Mouse (Mus musculus) hindbrain, embryonic 12.5 days (tissue): ENCODE results near the gene Ube3a. TPM values are rescaled to one million over a fixed set of nuclear protein-coding genes. Genes with fewer than 3 reads are reported as not detected.

Source experiments
- ATAC-seq: fragments of 200-750 bp; cut with Nextera tagmentation; 2 replicates; pipeline ENCODE4 v1.8.0; 2017; ENCODE audit warnings: moderate TSS enrichment; ENCODE audit not compliant: low FRiP score
- H3K27ac ChIP-seq: fragments of 300-500 bp; sonication (generic); 2 replicates; pipeline ENCODE4 v1.5.1; 2016; ENCODE audit warnings: mild to moderate bottlenecking
- H3K27me3 ChIP-seq: fragments of 300-500 bp; sonication (generic); 2 replicates; pipeline ENCODE4 v1.6.1; 2016; ENCODE audit warnings: mild to moderate bottlenecking
- H3K36me3 ChIP-seq: fragments of 300-500 bp; sonication (generic); 2 replicates; pipeline ENCODE4 v1.6.1; 2016; ENCODE audit warnings: mild to moderate bottlenecking
- H3K4me1 ChIP-seq: fragments of 300-500 bp; sonication (generic); 2 replicates; pipeline ENCODE4 v1.6.1; 2016
- H3K4me2 ChIP-seq: fragments of 300-500 bp; sonication (generic); replicated peaks from 2 replicates; pipeline ENCODE4 v1.6.1; 2016; ENCODE audit warnings: mild to moderate bottlenecking
- H3K4me3 ChIP-seq: fragments of 300-500 bp; sonication (generic); 2 replicates; pipeline ENCODE4 v1.5.1; 2016; ENCODE audit warnings: mild to moderate bottlenecking
- H3K9ac ChIP-seq: fragments of 300-500 bp; sonication (generic); 2 replicates; pipeline ENCODE4 v1.6.1; 2016; ENCODE audit warnings: mild to moderate bottlenecking, moderate library complexity
- H3K9me3 ChIP-seq: fragments of 300-500 bp; sonication (generic); replicated peaks from 2 replicates; pipeline ENCODE4 v1.6.1; 2016; ENCODE audit warnings: mild to moderate bottlenecking
- WGBS: fragments of 180-500 bp; shearing (Covaris S2); methylation state at CpG from one replicate; pipeline ENCODE4 v1.1.7; 2016; 5-methylcytosine and 5-hydroxymethylcytosine counted together
- polyA plus RNA-seq: library from polyadenylated mRNA; unstranded; fragments of >200 nt; fragmentation: Nextera tagmentation; extraction: Ambion mirVana; gene quantifications from 2 replicates; pipeline ENCODE4 v1.2.1, GENCODE M21; 2016

Gene Ube3a
- polyA plus RNA-seq, 1 experiment from 2014 or later: 190 TPM

DNA sequence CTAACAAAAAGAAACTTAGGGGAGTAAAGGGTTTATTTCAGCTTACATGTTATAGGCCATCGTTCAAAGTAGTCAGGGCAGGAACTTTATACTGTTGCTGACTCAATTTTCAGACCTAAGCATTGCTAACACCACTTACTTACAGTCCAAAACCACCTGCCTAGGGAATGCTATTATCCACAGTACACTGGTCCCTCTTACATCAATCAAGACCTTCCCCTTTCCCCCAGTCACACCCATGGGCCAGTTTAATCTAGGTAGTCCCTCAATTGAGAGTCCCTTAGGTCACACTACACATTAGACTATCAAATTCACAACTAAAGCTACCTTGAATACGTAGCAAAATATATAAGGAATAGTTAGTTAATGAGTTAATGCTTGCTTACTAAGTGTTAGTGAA lies 24.8 kb downstream of the Ube3a start:
- ATAC-seq: no peak
- H3K9ac ChIP-seq: no peak overlapping the region
- H3K36me3 ChIP-seq: peaks cover 25% of the 10 kb centered on the region
- H3K4me1 ChIP-seq: no peaks in the 10 kb centered on the region
- no peak overlapping the region for H3K27ac ChIP-seq
- 96% methylated on average over 2 of the region's 2 CpGs for WGBS
- no peak overlapping the region for H3K4me2 ChIP-seq
- H3K27me3 ChIP-seq: no peaks in the 10 kb centered on the region
- H3K9me3 ChIP-seq: no peaks in the 10 kb centered on the region
- no peak overlapping the region for H3K4me3 ChIP-seq

DNA sequence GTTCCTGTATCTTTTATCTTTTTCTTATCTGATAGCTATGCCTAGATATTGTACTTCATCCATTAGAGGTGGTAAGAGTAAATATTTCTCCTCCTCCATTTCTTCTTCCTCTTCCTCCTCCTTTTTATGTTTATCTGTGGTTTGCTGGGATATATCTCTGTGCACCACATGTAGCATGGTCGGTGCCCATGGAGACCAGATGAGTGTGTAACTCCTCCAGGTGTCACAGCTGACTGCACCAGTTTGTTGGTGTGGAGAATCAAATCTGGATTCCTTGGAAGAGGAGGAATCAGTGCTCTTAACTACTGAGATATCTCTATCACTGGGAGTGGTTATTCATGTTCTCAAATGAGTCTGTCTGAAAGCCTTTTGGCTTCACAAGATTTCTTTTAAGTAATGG lies 37.0 kb downstream of the Ube3a start:
- Histone ChIP-seq H3K27ac (no peak overlapping the region), H3K9ac (no peak overlapping the region), H3K4me1 (no peaks in the 10 kb centered on the region), H3K9me3 (no peaks in the 10 kb centered on the region), H3K4me3 (no peak overlapping the region), H3K36me3 (no peaks in the 10 kb centered on the region), H3K4me2 (no peak overlapping the region), H3K27me3 (no peaks in the 10 kb centered on the region)
- no peak for ATAC-seq
- WGBS: 100% methylated on average over 1 of the region's 1 CpGs

DNA sequence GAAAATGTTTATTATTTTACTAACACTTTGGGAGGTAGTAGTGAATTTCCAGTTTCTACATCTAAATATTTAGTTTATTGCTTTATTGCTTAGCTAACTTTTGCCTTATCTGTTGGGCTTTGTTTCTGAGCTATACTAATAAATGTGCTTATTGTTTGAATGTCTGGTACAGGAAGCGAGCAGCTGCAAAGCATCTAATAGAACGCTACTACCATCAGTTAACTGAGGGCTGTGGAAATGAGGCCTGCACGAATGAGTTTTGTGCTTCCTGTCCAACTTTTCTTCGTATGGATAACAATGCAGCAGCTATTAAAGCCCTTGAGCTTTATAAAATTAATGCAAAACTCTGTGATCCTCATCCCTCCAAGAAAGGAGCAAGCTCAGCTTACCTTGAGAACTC lies 43.2 kb downstream of the Ube3a start:
- WGBS: 86% methylated on average over 4 of the region's 4 CpGs
- Histone ChIP-seq H3K9ac (no peak overlapping the region), H3K4me2 (no peak overlapping the region), H3K27me3 (no peaks in the 10 kb centered on the region), H3K36me3 (peaks cover 10% of the 10 kb centered on the region; the same call in 1 of the 2 replicates), H3K4me1 (no peaks in the 10 kb centered on the region), H3K27ac (no peak overlapping the region), H3K9me3 (no peaks in the 10 kb centered on the region), H3K4me3 (no peak overlapping the region)
- ATAC-seq: no peak

DNA sequence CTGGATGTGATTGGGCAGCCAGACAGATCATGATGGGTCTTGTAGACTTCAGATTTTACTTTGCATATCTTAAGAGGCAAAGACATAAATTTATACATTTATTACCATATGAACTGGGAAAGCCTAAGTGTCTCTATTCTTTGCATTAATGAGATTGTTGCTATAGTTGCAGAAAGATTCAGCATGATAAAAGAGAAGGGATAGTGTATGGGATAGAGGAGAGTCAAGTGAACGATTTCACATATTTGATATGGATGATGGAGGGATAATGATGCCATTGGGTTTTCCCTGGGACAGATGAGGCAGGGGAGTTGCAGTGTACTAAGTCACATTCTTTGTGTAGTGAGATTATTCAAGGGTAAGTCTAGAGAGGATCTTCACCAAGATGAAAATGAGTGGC lies 84.0 kb downstream of the Ube3a start:
- H3K27ac ChIP-seq: no peak overlapping the region
- WGBS: 83% methylated on average over 1 of the region's 1 CpGs
- H3K9ac ChIP-seq: no peak overlapping the region
- H3K9me3 ChIP-seq: no peaks in the 10 kb centered on the region
- H3K4me3 ChIP-seq: no peak overlapping the region
- ATAC-seq: no peak
- H3K36me3 ChIP-seq: peaks cover 3% of the 10 kb centered on the region; the same call in 1 of the 2 replicates
- H3K4me1 ChIP-seq: no peaks in the 10 kb centered on the region
- no peaks in the 10 kb centered on the region for H3K27me3 ChIP-seq
- H3K4me2 ChIP-seq: no peak overlapping the region

DNA sequence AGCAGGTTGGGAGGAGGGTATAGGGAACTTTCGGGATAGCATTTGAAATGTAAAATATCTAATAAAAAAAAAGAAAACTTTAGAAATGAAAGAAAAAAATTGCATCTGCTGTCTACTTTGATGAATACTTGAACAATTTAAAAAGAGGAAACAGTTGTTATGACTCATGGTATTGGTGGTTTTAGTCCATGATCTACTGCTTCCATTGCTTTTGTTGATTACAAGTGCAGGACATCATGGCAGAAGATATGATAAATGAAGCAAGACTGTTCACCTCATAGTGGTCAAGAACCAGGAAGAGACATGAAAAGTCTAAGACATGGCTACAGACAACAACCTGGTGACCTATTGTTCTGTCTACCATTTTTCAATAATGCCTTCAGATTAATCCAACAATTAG lies 94.2 kb downstream of the Ube3a start:
- ATAC-seq: no peak
- Histone ChIP-seq H3K36me3 (no peaks in the 10 kb centered on the region), H3K4me3 (no peak overlapping the region), H3K4me2 (no peak overlapping the region), H3K4me1 (no peaks in the 10 kb centered on the region), H3K9me3 (no peaks in the 10 kb centered on the region), H3K27ac (no peak overlapping the region), H3K27me3 (no peaks in the 10 kb centered on the region), H3K9ac (no peak overlapping the region)
- WGBS: 88% methylated on average over 1 of the region's 1 CpGs
